ENCODE assay signal across 7 mouse cellular contexts in genomic region chr17:23675127-23675526, GRCm38 (mm10). TPM values are rescaled to one million over a fixed set of nuclear protein-coding genes. Genes with fewer than 3 reads are reported as not detected.
DNase-seq lines count a peak whose midpoint lies in the region; ATAC-seq and TF ChIP-seq lines count a peak whose summit lies in the region.

No protein-coding gene starts in this region.

- intact Hi-C loops in heart, adult 2 months (cut with DNase I): no loop called here

- no peak for TF ChIP-seq POLR2A in heart, adult 2 months (IDR thresholded peaks at IDR 0.05; ENCODE audit: insufficient read depth, low read depth, low read length)

- ATAC-seq in kidney, embryonic 16.5 days (ENCODE audit: low FRiP score, low TSS enrichment): no peak
- ATAC-seq in midbrain, embryonic 14.5 days (ENCODE audit: low FRiP score, low TSS enrichment): no peak

- 16% methylated on average over 5 of the region's 5 CpGs for WGBS in heart, adult 2 months
- 30% methylated on average over 5 of the region's 5 CpGs for WGBS in kidney, embryonic 16.5 days
- 47% methylated on average over 5 of the region's 5 CpGs for WGBS in midbrain, embryonic 14.5 days

- TF ChIP-seq EP300 in heart, adult 2 months (IDR thresholded peaks at IDR 0.05; ENCODE audit: insufficient read depth, low read depth, low read length): no peak

- TF ChIP-seq CTCF in heart, adult 2 months (IDR thresholded peaks at IDR 0.05): no peak

- peak overlapping the region; percentile 67 for H3K4me3 ChIP-seq in heart, adult 2 months
- H3K4me3 ChIP-seq in kidney, embryonic 16.5 days (ENCODE audit: low read length): no peak overlapping the region; the same call in none of the 2 replicates
- H3K4me3 ChIP-seq in midbrain, embryonic 14.5 days (replicated peaks; ENCODE audit: low read depth, low read length): no peak overlapping the region

- peaks cover 2% of the 10 kb centered on the region for H3K4me1 ChIP-seq in heart, adult 2 months (ENCODE audit: control insufficient read depth, insufficient read depth, low read length)
- peaks cover 38% of the 10 kb centered on the region for H3K4me1 ChIP-seq in kidney, embryonic 16.5 days (ENCODE audit: insufficient read depth, low read length)
- peaks cover 32% of the 10 kb centered on the region for H3K4me1 ChIP-seq in midbrain, embryonic 14.5 days (ENCODE audit: control insufficient read depth, insufficient read depth, low read length)

- no peaks in the 10 kb centered on the region for H3K36me3 ChIP-seq in heart, adult 2 months (ENCODE audit: control insufficient read depth, insufficient read depth, low read length)
- H3K36me3 ChIP-seq in kidney, embryonic 16.5 days (ENCODE audit: insufficient read depth, low read length): no peaks in the 10 kb centered on the region; the same call in 1 of the 2 replicates
- peaks cover 4% of the 10 kb centered on the region; the same call in 1 of the 2 replicates for H3K36me3 ChIP-seq in midbrain, embryonic 14.5 days (ENCODE audit: control insufficient read depth, insufficient read depth, low read length)

- no peaks in the 10 kb centered on the region for H3K79me2 ChIP-seq in heart, adult 2 months (replicated peaks; ENCODE audit: control insufficient read depth, insufficient read depth, low read length)

- no peaks in the 10 kb centered on the region for H3K9me3 ChIP-seq in kidney, embryonic 16.5 days (ENCODE audit: low read length)
- H3K9me3 ChIP-seq in midbrain, embryonic 14.5 days (ENCODE audit: control insufficient read depth, low read length): no peaks in the 10 kb centered on the region

- peaks cover 6% of the 10 kb centered on the region for H3K27me3 ChIP-seq in heart, adult 2 months (ENCODE audit: control insufficient read depth, insufficient read depth, low read length)
- peaks cover 17% of the 10 kb centered on the region for H3K27me3 ChIP-seq in kidney, embryonic 16.5 days (ENCODE audit: insufficient read depth, low read length)
- H3K27me3 ChIP-seq in midbrain, embryonic 14.5 days (ENCODE audit: control insufficient read depth, insufficient read depth, low read length): peaks cover 39% of the 10 kb centered on the region

- DNase-seq in NIH3T3 (ENCODE audit: low read depth): peak; percentile 92
- peak; percentile 67 for DNase-seq in brain, adult 2 months (ENCODE audit: low read depth, low spot score)
- DNase-seq in heart, adult 2 months: peak; percentile 69 to 80
- DNase-seq in midbrain, embryonic 14.5 days: no peak
- no peak for DNase-seq in layer of hippocampus, postnatal 14 days (ENCODE audit: low spot score in 2 of 2)
- DNase-seq in right cerebral cortex, adult 2 months (ENCODE audit: low spot score in 2 of 2): no peak

- peak overlapping the region; percentile 93 for H3K27ac ChIP-seq in heart, adult 2 months
- H3K27ac ChIP-seq in kidney, embryonic 16.5 days (ENCODE audit: low read length): peak overlapping the region; percentile 89
- no peak overlapping the region for H3K27ac ChIP-seq in midbrain, embryonic 14.5 days (replicated peaks; ENCODE audit: low read depth, low read length)

- H3K9ac ChIP-seq in heart, adult 2 months (ENCODE audit: low read depth, low read length): peak overlapping the region; percentile 25; the same call in 1 of the 2 replicates
- peak overlapping the region; percentile 82; the same call in 1 of the 2 replicates for H3K9ac ChIP-seq in kidney, embryonic 16.5 days (replicated peaks; ENCODE audit: low read length)
- no peak overlapping the region for H3K9ac ChIP-seq in midbrain, embryonic 14.5 days (replicated peaks; ENCODE audit: low read length)

- H3K4me2 ChIP-seq in kidney, embryonic 16.5 days (replicated peaks; ENCODE audit: low read depth, low read length): peak overlapping the region; percentile 91
- H3K4me2 ChIP-seq in midbrain, embryonic 14.5 days (ENCODE audit: low read length): peak overlapping the region; percentile 79

RNA-seq across cellular contexts. Expression of gene Thoc6, which starts 1.4 kb away (rescaled TPM):
- 1 to 10 TPM; 9.6 to 9.7 TPM for total RNA-seq in heart, adult 2 months (2021)
- polyA plus RNA-seq in heart, adult 2 months (2012; rRNA removed): 14.4 and 15.3 TPM in 2 replicates
- 59.8 and 65.5 TPM in 2 replicates for polyA plus RNA-seq in kidney, embryonic 16.5 days (2015; fragmentation: Nextera tagmentation; extraction: Ambion mirVana)
- 43.9 and 44.9 TPM in 2 replicates for polyA plus RNA-seq in midbrain, embryonic 14.5 days (2014; fragmentation: Nextera tagmentation; extraction: Ambion mirVana)
- total RNA-seq in layer of hippocampus, postnatal 14 days (2021): 10 to 100 TPM in 1 of 2 experiments, 1 to 10 TPM in 1; 9.5 to 12.2 TPM

RNA-seq across cellular contexts. Expression of gene Hcfc1r1, which starts 1.7 kb away (rescaled TPM):
- 100 to 1,000 TPM; 172 to 215 TPM for total RNA-seq in heart, adult 2 months (2021)
- polyA plus RNA-seq in heart, adult 2 months (2012; rRNA removed): 494 and 575 TPM in 2 replicates
- polyA plus RNA-seq in kidney, embryonic 16.5 days (2015; fragmentation: Nextera tagmentation; extraction: Ambion mirVana): 73.4 and 83.7 TPM in 2 replicates
- polyA plus RNA-seq in midbrain, embryonic 14.5 days (2014; fragmentation: Nextera tagmentation; extraction: Ambion mirVana): 110 and 150 TPM in 2 replicates
- 100 to 1,000 TPM; 127 to 131 TPM for total RNA-seq in layer of hippocampus, postnatal 14 days (2021)

RNA-seq across cellular contexts. Expression of gene Tnfrsf12a, which starts 2.1 kb away (rescaled TPM):
- 10 to 100 TPM; 80.1 to 82.5 TPM for total RNA-seq in heart, adult 2 months (2021)
- 28.1 and 37.9 TPM in 2 replicates for polyA plus RNA-seq in heart, adult 2 months (2012; rRNA removed)
- 28.9 and 31.2 TPM in 2 replicates for polyA plus RNA-seq in kidney, embryonic 16.5 days (2015; fragmentation: Nextera tagmentation; extraction: Ambion mirVana)
- polyA plus RNA-seq in midbrain, embryonic 14.5 days (2014; fragmentation: Nextera tagmentation; extraction: Ambion mirVana): 1.2 and 1.9 TPM in 2 replicates
- total RNA-seq in layer of hippocampus, postnatal 14 days (2021): 10 to 100 TPM in 1 of 2 experiments, 1 to 10 TPM in 1; 9.5 to 10.1 TPM

RNA-seq across cellular contexts. Expression of gene Cldn6, which starts 3.9 kb away (rescaled TPM):
- total RNA-seq in heart, adult 2 months (2021): not detected
- not detected in 2 replicates for polyA plus RNA-seq in heart, adult 2 months (2012; rRNA removed)
- polyA plus RNA-seq in kidney, embryonic 16.5 days (2015; fragmentation: Nextera tagmentation; extraction: Ambion mirVana): 242 and 253 TPM in 2 replicates
- not detected in 2 replicates for polyA plus RNA-seq in midbrain, embryonic 14.5 days (2014; fragmentation: Nextera tagmentation; extraction: Ambion mirVana)
- total RNA-seq in layer of hippocampus, postnatal 14 days (2021): not detected

RNA-seq across cellular contexts. Expression of gene Cldn9, which starts 8.7 kb away (rescaled TPM):
- not detected for total RNA-seq in heart, adult 2 months (2021)
- polyA plus RNA-seq in heart, adult 2 months (2012; rRNA removed): not detected in 2 replicates
- polyA plus RNA-seq in kidney, embryonic 16.5 days (2015; fragmentation: Nextera tagmentation; extraction: Ambion mirVana): 60.0 and 63.5 TPM in 2 replicates
- polyA plus RNA-seq in midbrain, embryonic 14.5 days (2014; fragmentation: Nextera tagmentation; extraction: Ambion mirVana): 0.50 and 0.92 TPM in 2 replicates
- 1 to 10 TPM in 1 of 2 experiments, under 1 TPM in 1; 0.69 to 1.1 TPM for total RNA-seq in layer of hippocampus, postnatal 14 days (2021)

Comparison
In these comparisons a context has a peak if more than half of its experiments do, and no peak if none do; other contexts are left out.
1. DNase-seq: peak in NIH3T3 (single experiment), brain, adult 2 months (single experiment) and heart, adult 2 months (2 of 2); none in midbrain, embryonic 14.5 days (single experiment), layer of hippocampus, postnatal 14 days (0 of 2) and right cerebral cortex, adult 2 months (0 of 2).
2. RNA of gene Tnfrsf12a, which starts 2.1 kb away (polyA plus RNA-seq): 28.1 to 37.9 TPM in heart, adult 2 months and 28.9 to 31.2 TPM in kidney, embryonic 16.5 days; 1.2 to 1.9 TPM in midbrain, embryonic 14.5 days; every median in the first group is over 10 times any median in the second.